Mouse (Mus musculus): ENCODE results near the gene Gm20388. TPM values are rescaled to one million over a fixed set of nuclear protein-coding genes. Genes with fewer than 3 reads are reported as not detected.

Gene Gm20388
- polyA plus RNA-seq, 1 experiment from 2014 or later, result not detected

GRCm38 (mm10) chr8:122167204-122167860 lies 2256.7 kb downstream of the Gm20388 start:
- 67% methylated on average over 14 of the region's 14 CpGs for WGBS
- H3K4me3 ChIP-seq, result no peak overlapping the region
- H3K36me3 ChIP-seq, result no peaks in the 10 kb centered on the region
- no peaks in the 10 kb centered on the region for H3K9me3 ChIP-seq
- no peak overlapping the region for H3K9ac ChIP-seq
- no peaks in the 10 kb centered on the region for H3K4me1 ChIP-seq
- no peak overlapping the region for H3K4me2 ChIP-seq (replicated peaks)
- no peak for ATAC-seq (ENCODE audit: insufficient number of reproducible peaks, insufficient read depth, low FRiP score, low TSS enrichment)
- H3K27me3 ChIP-seq, result no peaks in the 10 kb centered on the region
- H3K27ac ChIP-seq, result no peak overlapping the region

- Histone ChIP-seq H3K36me3 (no peaks in the 10 kb centered on the region), H3K4me1 (0 out of 2 replicates have a peak, but pooled peaks cover 2% of the 10 kb centered on the region), H3K27me3 (no peaks in the 10 kb centered on the region), H3K4me2 (replicated peaks) (no peak overlapping the region), H3K4me3 (no peak overlapping the region), H3K9ac (no peak overlapping the region), H3K9me3 (no peaks in the 10 kb centered on the region), H3K27ac (no peak overlapping the region)
- no peak for ATAC-seq (ENCODE audit: insufficient number of reproducible peaks, insufficient read depth, low FRiP score, low TSS enrichment)
- WGBS, result 98% methylated on average over 2 of the region's 2 CpGs
These were observed 2258.8 kb downstream of the Gm20388 start for GRCm38 (mm10) chr8:122169446-122169845.

GRCm38 (mm10) chr8:122171823-122172222 lies 2261.2 kb downstream of the Gm20388 start:
- H3K4me2 ChIP-seq (replicated peaks), result no peak overlapping the region
- H3K27me3 ChIP-seq, result no peaks in the 10 kb centered on the region
- 0 out of 2 replicates have a peak, but pooled peaks cover 2% of the 10 kb centered on the region for H3K4me1 ChIP-seq
- H3K9ac ChIP-seq, result no peak overlapping the region
- ATAC-seq (ENCODE audit: insufficient number of reproducible peaks, insufficient read depth, low FRiP score, low TSS enrichment), result no peak
- H3K27ac ChIP-seq, result no peak overlapping the region
- H3K36me3 ChIP-seq, result no peaks in the 10 kb centered on the region
- H3K4me3 ChIP-seq, result no peak overlapping the region
- WGBS, result 85% methylated on average over 4 of the region's 4 CpGs
- H3K9me3 ChIP-seq, result no peaks in the 10 kb centered on the region

GRCm38 (mm10) chr8:122174133-122174930 lies 2263.7 kb downstream of the Gm20388 start:
- Histone ChIP-seq H3K9ac (no peak overlapping the region), H3K4me1 (0 out of 2 replicates have a peak, but pooled peaks cover 2% of the 10 kb centered on the region), H3K9me3 (no peaks in the 10 kb centered on the region), H3K27ac (no peak overlapping the region), H3K36me3 (no peaks in the 10 kb centered on the region), H3K4me2 (replicated peaks) (no peak overlapping the region), H3K27me3 (no peaks in the 10 kb centered on the region), H3K4me3 (no peak overlapping the region)
- no peak for ATAC-seq (ENCODE audit: insufficient number of reproducible peaks, insufficient read depth, low FRiP score, low TSS enrichment)
- WGBS, result 38% methylated on average over 10 of the region's 10 CpGs

GRCm38 (mm10) chr8:122178392-122178890 lies 2267.8 kb downstream of the Gm20388 start:
- Histone ChIP-seq H3K4me2 (replicated peaks) (no peak overlapping the region), H3K9ac (no peak overlapping the region), H3K9me3 (no peaks in the 10 kb centered on the region), H3K4me1 (no peaks in the 10 kb centered on the region), H3K4me3 (no peak overlapping the region), H3K27ac (no peak overlapping the region), H3K27me3 (0 out of 2 replicates have a peak, but pooled peaks cover 5% of the 10 kb centered on the region), H3K36me3 (no peaks in the 10 kb centered on the region)
- ATAC-seq (ENCODE audit: insufficient number of reproducible peaks, insufficient read depth, low FRiP score, low TSS enrichment), result no peak
- 72% methylated on average over 4 of the region's 4 CpGs for WGBS

- no peak overlapping the region for H3K9ac ChIP-seq
- H3K4me1 ChIP-seq, result no peaks in the 10 kb centered on the region
- no peak overlapping the region for H3K4me3 ChIP-seq
- H3K9me3 ChIP-seq, result no peaks in the 10 kb centered on the region
- H3K4me2 ChIP-seq (replicated peaks), result no peak overlapping the region
- H3K27me3 ChIP-seq, result 0 out of 2 replicates have a peak, but pooled peaks cover 5% of the 10 kb centered on the region
- no peak overlapping the region for H3K27ac ChIP-seq
- 79% methylated on average over 7 of the region's 7 CpGs for WGBS
- H3K36me3 ChIP-seq, result no peaks in the 10 kb centered on the region
- no peak for ATAC-seq (ENCODE audit: insufficient number of reproducible peaks, insufficient read depth, low FRiP score, low TSS enrichment)
These were observed 2268.7 kb downstream of the Gm20388 start for GRCm38 (mm10) chr8:122179354-122179753.

GRCm38 (mm10) chr8:122180116-122180515 lies 2269.5 kb downstream of the Gm20388 start:
- Histone ChIP-seq H3K4me1 (no peaks in the 10 kb centered on the region), H3K4me3 (no peak overlapping the region), H3K27ac (no peak overlapping the region), H3K27me3 (0 out of 2 replicates have a peak, but pooled peaks cover 5% of the 10 kb centered on the region), H3K36me3 (no peaks in the 10 kb centered on the region), H3K9ac (no peak overlapping the region), H3K4me2 (replicated peaks) (no peak overlapping the region), H3K9me3 (no peaks in the 10 kb centered on the region)
- no peak for ATAC-seq (ENCODE audit: insufficient number of reproducible peaks, insufficient read depth, low FRiP score, low TSS enrichment)
- WGBS, result 91% methylated on average over 9 of the region's 9 CpGs

- no peak overlapping the region for H3K27ac ChIP-seq
- H3K27me3 ChIP-seq, result 0 out of 2 replicates have a peak, but pooled peaks cover 5% of the 10 kb centered on the region
- H3K36me3 ChIP-seq, result no peaks in the 10 kb centered on the region
- no peak overlapping the region for H3K9ac ChIP-seq
- no peaks in the 10 kb centered on the region for H3K4me1 ChIP-seq
- no peak overlapping the region for H3K4me2 ChIP-seq (replicated peaks)
- no peak for ATAC-seq (ENCODE audit: insufficient number of reproducible peaks, insufficient read depth, low FRiP score, low TSS enrichment)
- WGBS, result 65% methylated on average over 9 of the region's 9 CpGs
- H3K4me3 ChIP-seq, result no peak overlapping the region
- H3K9me3 ChIP-seq, result no peaks in the 10 kb centered on the region
These were observed 2270.8 kb downstream of the Gm20388 start for GRCm38 (mm10) chr8:122181414-122181813.

- no peak for ATAC-seq (ENCODE audit: insufficient number of reproducible peaks, insufficient read depth, low FRiP score, low TSS enrichment)
- Histone ChIP-seq H3K27me3 (0 out of 2 replicates have a peak, but pooled peaks cover 5% of the 10 kb centered on the region), H3K9ac (no peak overlapping the region), H3K36me3 (no peaks in the 10 kb centered on the region), H3K4me1 (no peaks in the 10 kb centered on the region), H3K4me2 (replicated peaks) (no peak overlapping the region), H3K9me3 (no peaks in the 10 kb centered on the region), H3K27ac (no peak overlapping the region), H3K4me3 (no peak overlapping the region)
- WGBS, result 63% methylated on average over 9 of the region's 9 CpGs
These were observed 2271.3 kb downstream of the Gm20388 start for GRCm38 (mm10) chr8:122181991-122182390.

- no peak overlapping the region for H3K27ac ChIP-seq
- WGBS, result 89% methylated on average over 19 of the region's 19 CpGs
- no peak overlapping the region for H3K4me3 ChIP-seq
- no peaks in the 10 kb centered on the region for H3K9me3 ChIP-seq
- H3K27me3 ChIP-seq, result no peaks in the 10 kb centered on the region
- no peak for ATAC-seq (ENCODE audit: insufficient number of reproducible peaks, insufficient read depth, low FRiP score, low TSS enrichment)
- H3K9ac ChIP-seq, result no peak overlapping the region
- H3K4me1 ChIP-seq, result peaks cover 15% of the 10 kb centered on the region
- no peak overlapping the region for H3K4me2 ChIP-seq (replicated peaks)
- H3K36me3 ChIP-seq, result no peaks in the 10 kb centered on the region
These were observed 2275.8 kb downstream of the Gm20388 start for GRCm38 (mm10) chr8:122186363-122186974.

GRCm38 (mm10) chr8:122187271-122187670 lies 2276.6 kb downstream of the Gm20388 start:
- Histone ChIP-seq H3K4me3 (no peak overlapping the region), H3K36me3 (no peaks in the 10 kb centered on the region), H3K27me3 (no peaks in the 10 kb centered on the region), H3K4me2 (replicated peaks) (no peak overlapping the region), H3K9ac (no peak overlapping the region), H3K9me3 (no peaks in the 10 kb centered on the region), H3K4me1 (peaks cover 15% of the 10 kb centered on the region), H3K27ac (no peak overlapping the region)
- WGBS, result 75% methylated on average over 4 of the region's 4 CpGs
- ATAC-seq (ENCODE audit: insufficient number of reproducible peaks, insufficient read depth, low FRiP score, low TSS enrichment), result no peak
